Mouse (Mus musculus) limb, embryonic 12.5 days (tissue): ENCODE measurements around the gene Kcnb1. TPM values are rescaled to one million over a fixed set of nuclear protein-coding genes. Genes with fewer than 3 reads are reported as not detected.

ENCODE experiments used
- ATAC-seq: fragments of 200-750 bp; cut with Nextera tagmentation; 2 replicates; pipeline ENCODE4 v1.8.0; 2017; ENCODE audit warnings: low read depth, moderate TSS enrichment; ENCODE audit not compliant: insufficient number of reproducible peaks, insufficient read depth, low FRiP score, low TSS enrichment
- H3K27ac ChIP-seq: fragments of 300-500 bp; sonication (generic); 2 replicates; pipeline ENCODE4 v1.5.1; 2016; ENCODE audit warnings: mild to moderate bottlenecking, moderate library complexity
- H3K27me3 ChIP-seq: fragments of 300-500 bp; sonication (generic); 2 replicates; pipeline ENCODE4 v1.6.1; 2016; ENCODE audit warnings: mild to moderate bottlenecking, moderate library complexity
- H3K36me3 ChIP-seq: fragments of 300-500 bp; sonication (generic); 2 replicates; pipeline ENCODE4 v1.6.1; 2016; ENCODE audit warnings: mild to moderate bottlenecking, moderate library complexity
- H3K4me1 ChIP-seq: fragments of 300-500 bp; sonication (generic); replicated peaks from 2 replicates; pipeline ENCODE4 v1.6.1; 2016
- H3K4me2 ChIP-seq: fragments of 300-500 bp; sonication (generic); 2 replicates; pipeline ENCODE4 v1.6.1; 2016; ENCODE audit warnings: mild to moderate bottlenecking, moderate library complexity
- H3K4me3 ChIP-seq: fragments of 300-500 bp; sonication (generic); replicated peaks from 2 replicates; pipeline ENCODE4 v1.5.1; 2016; ENCODE audit warnings: mild to moderate bottlenecking
- H3K9ac ChIP-seq: fragments of 300-500 bp; sonication (generic); replicated peaks from 2 replicates; pipeline ENCODE4 v1.6.1; 2016; ENCODE audit warnings: mild to moderate bottlenecking, moderate library complexity
- H3K9me3 ChIP-seq: fragments of 300-500 bp; sonication (generic); 2 replicates; pipeline ENCODE4 v1.6.1; 2016; ENCODE audit warnings: mild to moderate bottlenecking, moderate library complexity
- WGBS: fragments of 180-500 bp; shearing (Covaris S2); methylation state at CpG from one replicate; pipeline ENCODE4 v1.1.7; 2016; 5-methylcytosine and 5-hydroxymethylcytosine counted together
- polyA plus RNA-seq: library from polyadenylated mRNA; unstranded; fragments of >200 nt; fragmentation: Nextera tagmentation; extraction: Ambion mirVana; gene quantifications from 2 replicates; pipeline ENCODE4 v1.2.1, GENCODE M21; 2016

The Kcnb1 gene
- polyA plus RNA-seq, 1 experiment from 2014 or later: 0.44 TPM

- H3K4me3 ChIP-seq: no peak overlapping the region
- ATAC-seq: peak; percentile 70; the same call in 1 of the 2 replicates
- H3K9ac ChIP-seq: 0 out of 2 replicates have a peak overlapping the region, but pooled peaks have one; percentile 1
- H3K36me3 ChIP-seq: no peaks in the 10 kb centered on the region
- no peaks in the 10 kb centered on the region for H3K9me3 ChIP-seq
- peaks cover 5% of the 10 kb centered on the region for H3K27me3 ChIP-seq
- no peak overlapping the region for H3K4me2 ChIP-seq
- H3K27ac ChIP-seq: peak overlapping the region; percentile 72
- peaks cover 14% of the 10 kb centered on the region for H3K4me1 ChIP-seq
- WGBS: 66% methylated on average over 10 of the region's 10 CpGs
Observed at GRCm38 (mm10) chr2:167162516-167163021, 27.4 kb downstream of the Kcnb1 start.

GRCm38 (mm10) chr2:167159721-167160120 is 30.2 kb downstream of the Kcnb1 start:
- peaks cover 18% of the 10 kb centered on the region for H3K4me1 ChIP-seq
- ATAC-seq: no peak
- no peaks in the 10 kb centered on the region for H3K9me3 ChIP-seq
- no peaks in the 10 kb centered on the region for H3K36me3 ChIP-seq
- H3K4me3 ChIP-seq: no peak overlapping the region
- H3K27me3 ChIP-seq: peaks cover 6% of the 10 kb centered on the region
- H3K4me2 ChIP-seq: no peak overlapping the region
- 93% methylated on average over 4 of the region's 4 CpGs for WGBS
- no peak overlapping the region for H3K9ac ChIP-seq
- no peak overlapping the region for H3K27ac ChIP-seq

GRCm38 (mm10) chr2:167158780-167159179 is 31.2 kb downstream of the Kcnb1 start:
- no peak overlapping the region for H3K4me3 ChIP-seq
- no peak overlapping the region for H3K4me2 ChIP-seq
- H3K27ac ChIP-seq: no peak overlapping the region
- H3K27me3 ChIP-seq: peaks cover 6% of the 10 kb centered on the region
- H3K9ac ChIP-seq: no peak overlapping the region
- ATAC-seq: no peak
- H3K4me1 ChIP-seq: peaks cover 18% of the 10 kb centered on the region
- H3K9me3 ChIP-seq: no peaks in the 10 kb centered on the region
- H3K36me3 ChIP-seq: no peaks in the 10 kb centered on the region
- WGBS: 87% methylated on average over 5 of the region's 5 CpGs

DNA sequence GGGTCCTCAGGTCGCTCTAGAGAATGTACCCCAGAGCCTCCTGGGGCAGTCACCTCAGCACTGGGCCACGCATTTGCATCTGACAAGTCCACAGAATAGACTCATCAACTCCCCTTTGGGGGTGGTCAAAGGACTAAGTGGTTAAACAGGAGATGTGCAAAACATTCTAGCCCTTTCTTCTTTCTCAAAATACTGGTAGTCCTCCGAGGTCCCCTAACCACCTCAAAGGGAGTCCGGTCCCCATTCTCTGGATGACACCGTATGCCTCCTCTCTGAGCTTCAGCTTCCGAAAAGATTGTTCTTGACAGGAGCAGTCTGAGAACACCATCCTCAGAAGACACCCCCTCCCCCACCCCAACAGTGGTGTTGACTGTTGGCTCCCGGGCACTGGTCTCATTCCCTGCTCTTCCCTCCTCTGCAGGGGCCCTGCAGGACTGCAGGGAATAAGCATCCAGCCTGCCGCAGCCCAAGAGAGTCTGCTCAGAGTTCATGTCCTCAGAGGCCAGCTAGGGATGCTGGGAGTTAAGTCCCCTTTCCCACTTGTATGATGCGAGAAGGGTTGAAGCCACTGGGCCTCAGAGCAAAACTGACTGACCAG is 33.7 kb downstream of the Kcnb1 start:
- Histone ChIP-seq H3K9me3 (0 out of 2 replicates have a peak, but pooled peaks cover under 1% of the 10 kb centered on the region), H3K27ac (no peak overlapping the region), H3K4me1 (peaks cover 8% of the 10 kb centered on the region; the same call in 1 of the 2 replicates), H3K4me2 (no peak overlapping the region), H3K36me3 (no peaks in the 10 kb centered on the region), H3K9ac (no peak overlapping the region), H3K4me3 (no peak overlapping the region), H3K27me3 (peaks cover 10% of the 10 kb centered on the region)
- WGBS: 41% methylated on average over 9 of the region's 9 CpGs
- ATAC-seq: no peak

- no peak for ATAC-seq
- H3K9me3 ChIP-seq: 0 out of 2 replicates have a peak, but pooled peaks cover 7% of the 10 kb centered on the region
- no peak overlapping the region for H3K4me2 ChIP-seq
- peaks cover 8% of the 10 kb centered on the region; the same call in 1 of the 2 replicates for H3K4me1 ChIP-seq
- no peak overlapping the region for H3K4me3 ChIP-seq
- H3K36me3 ChIP-seq: no peaks in the 10 kb centered on the region
- H3K27ac ChIP-seq: no peak overlapping the region
- peaks cover 10% of the 10 kb centered on the region for H3K27me3 ChIP-seq
- no peak overlapping the region for H3K9ac ChIP-seq
- 64% methylated on average over 4 of the region's 4 CpGs for WGBS
Observed at GRCm38 (mm10) chr2:167155541-167155973, 34.4 kb downstream of the Kcnb1 start.

DNA sequence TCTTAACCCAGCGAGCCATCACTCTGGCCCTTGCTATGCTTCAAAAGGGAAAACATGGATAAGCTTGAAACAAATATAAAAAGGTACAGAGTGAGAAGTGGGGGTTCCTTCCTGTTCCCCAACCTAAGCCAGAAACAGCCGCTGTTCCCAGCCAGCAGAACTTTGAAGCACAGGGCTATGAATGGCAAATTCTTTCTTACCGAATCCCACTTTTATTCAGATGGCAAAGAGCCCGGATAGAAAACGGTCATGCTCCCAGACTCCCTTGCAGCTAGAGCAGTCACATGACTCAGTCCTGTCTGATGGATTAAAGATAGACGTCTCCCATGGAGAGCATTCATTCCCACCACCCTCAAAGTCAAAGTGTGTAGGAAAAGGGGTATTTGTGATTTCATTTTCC is 39.1 kb downstream of the Kcnb1 start:
- no peaks in the 10 kb centered on the region for H3K36me3 ChIP-seq
- H3K9me3 ChIP-seq: peaks cover 12% of the 10 kb centered on the region; the same call in 1 of the 2 replicates
- H3K9ac ChIP-seq: no peak overlapping the region
- H3K4me1 ChIP-seq: peaks cover 8% of the 10 kb centered on the region; the same call in 1 of the 2 replicates
- H3K4me3 ChIP-seq: no peak overlapping the region
- no peak for ATAC-seq
- no peak overlapping the region for H3K27ac ChIP-seq
- WGBS: 90% methylated on average over 6 of the region's 6 CpGs
- peaks cover 14% of the 10 kb centered on the region; the same call in 1 of the 2 replicates for H3K27me3 ChIP-seq
- H3K4me2 ChIP-seq: no peak overlapping the region

GRCm38 (mm10) chr2:167150135-167150534 is 39.8 kb downstream of the Kcnb1 start:
- Histone ChIP-seq H3K4me2 (no peak overlapping the region), H3K27ac (no peak overlapping the region), H3K4me1 (peaks cover under 1% of the 10 kb centered on the region; the same call in 1 of the 2 replicates), H3K27me3 (peaks cover 17% of the 10 kb centered on the region), H3K36me3 (no peaks in the 10 kb centered on the region), H3K9ac (no peak overlapping the region), H3K4me3 (no peak overlapping the region), H3K9me3 (peaks cover 12% of the 10 kb centered on the region; the same call in 1 of the 2 replicates)
- 92% methylated on average over 7 of the region's 7 CpGs for WGBS
- ATAC-seq: no peak

DNA sequence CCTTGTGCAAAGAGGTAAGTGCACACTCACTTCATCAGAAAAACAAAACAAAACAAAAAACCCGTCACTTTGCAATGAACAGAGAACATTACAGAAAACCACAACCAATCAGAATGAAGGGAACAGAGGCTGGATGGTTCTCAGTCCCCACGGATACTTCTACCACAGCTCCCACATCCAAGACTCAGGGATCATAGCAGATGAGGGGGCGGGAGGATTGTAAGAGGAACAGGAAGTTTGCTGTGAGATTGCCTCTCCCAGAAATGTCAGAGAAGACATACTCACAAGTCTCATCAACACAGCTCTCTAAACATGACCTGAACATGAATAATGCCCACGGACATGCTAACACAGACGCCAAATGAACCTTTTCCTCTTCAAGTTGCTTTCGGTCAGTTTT is 40.9 kb downstream of the Kcnb1 start:
- H3K9ac ChIP-seq: no peak overlapping the region
- WGBS: 90% methylated on average over 6 of the region's 6 CpGs
- H3K27ac ChIP-seq: no peak overlapping the region
- H3K27me3 ChIP-seq: peaks cover 27% of the 10 kb centered on the region
- no peaks in the 10 kb centered on the region for H3K36me3 ChIP-seq
- H3K4me1 ChIP-seq: 0 out of 2 replicates have a peak, but pooled peaks cover 6% of the 10 kb centered on the region
- H3K4me2 ChIP-seq: no peak overlapping the region
- peaks cover 12% of the 10 kb centered on the region; the same call in 1 of the 2 replicates for H3K9me3 ChIP-seq
- no peak overlapping the region for H3K4me3 ChIP-seq
- no peak for ATAC-seq

- Histone ChIP-seq H3K36me3 (no peaks in the 10 kb centered on the region), H3K9me3 (peaks cover 12% of the 10 kb centered on the region; the same call in 1 of the 2 replicates), H3K4me1 (0 out of 2 replicates have a peak, but pooled peaks cover 6% of the 10 kb centered on the region), H3K27ac (no peak overlapping the region), H3K9ac (no peak overlapping the region), H3K27me3 (peaks cover 33% of the 10 kb centered on the region), H3K4me2 (no peak overlapping the region), H3K4me3 (no peak overlapping the region)
- 86% methylated on average over 8 of the region's 8 CpGs for WGBS
- no peak for ATAC-seq
Observed at GRCm38 (mm10) chr2:167147708-167148107, 42.2 kb downstream of the Kcnb1 start.

GRCm38 (mm10) chr2:167145904-167146303 is 44.1 kb downstream of the Kcnb1 start:
- ATAC-seq: no peak
- Histone ChIP-seq H3K27ac (no peak overlapping the region), H3K9ac (no peak overlapping the region), H3K4me2 (no peak overlapping the region), H3K9me3 (peaks cover 9% of the 10 kb centered on the region; the same call in 1 of the 2 replicates), H3K27me3 (peaks cover 38% of the 10 kb centered on the region), H3K4me1 (0 out of 2 replicates have a peak, but pooled peaks cover 6% of the 10 kb centered on the region), H3K36me3 (no peaks in the 10 kb centered on the region), H3K4me3 (no peak overlapping the region)
- 71% methylated on average over 5 of the region's 5 CpGs for WGBS

GRCm38 (mm10) chr2:167144439-167145307 is 45.3 kb downstream of the Kcnb1 start:
- ATAC-seq: no peak
- WGBS: 10% methylated on average over 14 of the region's 14 CpGs
- no peak overlapping the region for H3K27ac ChIP-seq
- H3K9me3 ChIP-seq: peaks cover 4% of the 10 kb centered on the region; the same call in 1 of the 2 replicates
- no peak overlapping the region for H3K4me3 ChIP-seq
- peaks cover 38% of the 10 kb centered on the region for H3K27me3 ChIP-seq
- H3K4me1 ChIP-seq: 0 out of 2 replicates have a peak, but pooled peaks cover 6% of the 10 kb centered on the region
- no peaks in the 10 kb centered on the region for H3K36me3 ChIP-seq
- no peak overlapping the region for H3K4me2 ChIP-seq
- no peak overlapping the region for H3K9ac ChIP-seq
